Mouse (Mus musculus) lung, postnatal 10 days (tissue): ENCODE measurements around the gene Surf1.
A peak's percentile ranks its signal among the peaks of the same experiment; 100 is the strongest.
"Not testable (repeated sequence)": the region's sequence is repeated elsewhere in the genome, so short reads cannot be mapped to it uniquely, and the experiment has no call there.

ENCODE experiments used
- DNase-seq: peaks from one replicate; pipeline ENCODE4 v3.0.0; 2021

Surf1 gene

DNA sequence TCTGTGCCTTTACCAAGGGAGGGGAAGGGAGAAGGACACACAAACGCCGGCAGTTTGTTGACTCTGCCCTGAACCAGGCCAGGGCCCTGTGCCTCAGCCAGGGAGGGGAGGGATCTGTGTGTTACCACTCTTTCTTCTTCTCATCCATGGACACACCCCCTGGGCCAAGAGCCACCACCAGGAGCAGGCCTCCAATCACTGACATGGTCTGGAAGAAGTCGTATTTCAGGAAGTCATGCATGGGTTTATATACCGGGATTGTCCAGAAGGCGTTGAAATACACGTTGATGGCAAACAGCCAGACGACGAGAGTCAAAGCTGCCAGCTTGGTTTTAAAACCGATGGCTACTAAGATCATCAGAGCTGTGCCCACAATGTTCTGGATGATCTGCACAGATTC is 5.5 kb upstream of the Surf1 start:
- peak; percentile 42 for DNase-seq

GRCm38 (mm10) chr2:26920190-26920855 is 4.0 kb upstream of the Surf1 start:
- no peak for DNase-seq

DNA sequence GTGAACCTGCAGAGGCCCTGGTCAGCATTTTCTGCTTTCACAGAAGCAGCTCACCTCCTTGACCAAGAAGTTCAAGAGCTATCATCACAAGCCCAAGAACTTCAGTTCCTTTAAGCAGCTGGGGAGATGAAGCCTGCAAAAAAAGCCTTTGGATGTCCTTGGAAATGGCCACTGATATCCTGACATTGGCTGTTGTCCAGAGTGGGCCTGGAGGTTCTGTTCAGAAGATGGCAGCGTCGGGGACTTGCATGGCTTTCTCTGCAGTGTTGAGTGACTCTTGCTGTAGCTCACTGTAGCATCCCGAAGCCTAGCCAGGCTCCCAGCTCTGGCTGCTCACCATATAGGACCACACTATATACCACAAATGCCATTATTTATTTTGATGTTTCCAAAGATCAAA is 3.4 kb upstream of the Surf1 start:
- no peak for DNase-seq

DNA sequence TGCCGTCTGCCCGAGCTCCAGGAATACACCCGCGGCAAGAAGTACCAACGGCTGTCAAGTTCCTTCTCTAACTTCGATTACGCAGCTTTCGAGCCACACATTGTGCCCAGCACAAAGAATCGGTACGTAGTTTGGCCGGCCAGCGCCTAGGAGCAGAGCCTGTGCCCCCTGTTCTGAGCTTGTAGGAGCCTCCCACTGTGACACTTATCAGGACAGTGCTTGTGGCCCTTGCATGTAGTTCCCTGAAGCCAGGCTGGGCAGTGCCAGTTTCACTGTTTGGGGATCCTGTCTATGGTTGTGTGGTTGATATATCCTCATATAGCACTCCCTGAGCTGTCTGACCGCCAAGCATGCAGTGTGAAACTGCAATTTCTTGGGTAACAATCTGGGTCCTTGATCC is 408 bp upstream of the Surf1 start:
- no peak for DNase-seq

- DNase-seq: no peak
Measured at GRCm38 (mm10) chr2:26914148-26914941, 2.0 kb downstream of the Surf1 start.

GRCm38 (mm10) chr2:26913416-26914147 is 2.7 kb downstream of the Surf1 start:
- no peak for DNase-seq

DNA sequence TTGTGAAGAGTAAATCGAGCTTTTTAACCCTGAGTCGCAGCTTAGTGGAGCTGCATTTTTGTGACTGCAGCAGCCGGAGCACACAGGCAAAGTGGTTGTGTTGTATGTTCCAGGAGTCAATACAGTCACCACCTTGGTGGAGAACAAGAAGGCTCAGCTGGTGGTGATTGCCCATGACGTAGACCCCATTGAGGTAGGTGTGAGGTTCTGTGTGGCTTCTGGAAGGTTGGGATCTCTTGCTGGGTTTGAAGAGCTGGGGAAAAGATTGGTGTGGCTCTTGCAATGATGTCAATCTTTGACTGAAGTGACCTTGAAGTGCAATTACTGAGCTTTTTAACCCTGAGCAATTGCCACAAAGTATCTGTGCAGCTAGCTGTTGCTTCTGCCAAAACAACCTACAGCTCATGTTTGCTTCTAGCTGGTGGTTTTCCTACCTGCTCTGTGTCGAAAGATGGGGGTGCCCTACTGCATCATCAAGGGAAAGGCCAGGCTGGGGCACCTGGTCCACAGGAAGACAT is 4.0 kb downstream of the Surf1 start:
- DNase-seq: no peak

DNA sequence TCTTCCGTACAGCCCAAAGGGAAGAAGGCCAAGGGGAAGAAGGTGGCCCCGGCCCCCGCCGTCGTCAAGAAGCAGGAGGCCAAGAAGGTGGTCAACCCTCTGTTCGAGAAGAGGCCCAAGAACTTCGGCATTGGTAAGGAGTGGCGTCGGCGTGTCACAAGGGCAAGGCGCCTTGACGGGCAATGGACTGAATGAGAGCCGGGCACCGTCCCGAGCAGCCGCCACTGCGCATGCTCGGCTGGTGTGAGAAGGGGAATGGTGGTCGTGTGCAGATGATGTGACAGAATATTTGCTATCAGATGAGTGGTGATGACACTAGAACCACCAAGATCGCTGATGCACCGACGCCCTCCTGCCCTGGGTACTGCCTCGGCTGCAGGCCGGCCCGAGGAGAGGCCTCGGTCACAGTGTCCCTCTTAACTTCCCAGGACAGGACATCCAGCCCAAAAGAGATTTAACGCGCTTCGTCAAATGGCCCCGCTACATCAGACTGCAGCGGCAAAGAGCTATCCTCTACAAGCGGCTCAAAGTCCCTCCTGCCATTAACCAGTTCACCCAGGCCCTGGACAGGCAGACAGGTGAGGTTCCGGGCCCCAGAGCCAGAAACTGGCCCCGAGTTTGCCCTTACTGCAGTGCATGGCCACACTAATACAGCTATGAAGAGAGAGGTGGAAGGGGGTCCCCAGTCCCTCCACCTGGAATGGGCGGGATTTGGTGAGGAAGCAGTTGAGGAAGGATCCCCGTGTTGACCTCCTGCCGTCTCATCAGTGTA is 5.2 kb downstream of the Surf1 start:
- DNase-seq: peak; percentile 78

DNA sequence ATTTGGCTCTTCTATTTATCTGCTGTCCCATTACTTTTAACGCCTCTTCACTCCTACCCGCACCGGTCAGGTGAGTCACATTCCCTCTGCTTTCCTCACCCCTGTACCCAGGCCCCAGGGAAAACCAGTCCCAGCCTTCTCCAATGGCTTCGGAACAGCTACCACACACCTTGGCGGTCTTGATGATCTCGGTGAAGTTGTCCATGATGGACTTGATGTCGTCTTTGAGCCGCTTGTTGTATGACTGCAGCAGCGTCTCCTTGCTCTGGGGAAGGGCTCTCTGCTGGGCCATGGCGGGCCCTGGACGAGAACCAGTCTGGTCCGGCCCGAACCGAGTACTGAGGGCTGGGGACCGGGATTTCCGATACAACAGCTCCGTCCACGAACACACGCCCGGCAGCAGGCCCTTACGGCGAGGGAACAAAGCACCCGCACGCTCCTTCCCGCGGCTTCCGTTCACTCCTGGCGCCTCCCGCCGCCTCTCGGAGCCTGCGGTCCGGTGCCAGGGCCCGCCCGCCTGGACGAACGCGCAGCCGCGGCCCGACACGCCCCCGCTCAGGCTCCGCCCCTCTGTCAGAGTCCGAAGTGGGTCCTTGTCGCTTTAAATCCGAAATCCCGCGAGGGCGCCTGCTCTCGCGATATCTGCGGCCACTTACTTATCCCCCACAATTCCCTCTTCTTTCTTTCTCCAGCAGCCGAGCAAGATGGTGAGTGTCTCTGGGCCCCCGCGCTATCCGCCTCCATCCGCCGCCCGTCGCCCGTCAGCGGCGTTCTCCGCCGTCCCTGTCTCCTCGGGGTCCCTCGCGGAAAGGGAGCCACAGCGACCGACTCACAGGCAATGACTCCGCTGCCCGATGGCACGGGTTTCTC is 6.0 kb downstream of the Surf1 start, which contains the start of the genes Med22 and Rpl7a:
Gene Med22 (minus strand): TSS at position 554 of the 870 bp plus-strand sequence.
Gene Rpl7a (plus strand): TSS at position 641 of the 870 bp plus-strand sequence.
- peak; percentile 100 for DNase-seq

DNA sequence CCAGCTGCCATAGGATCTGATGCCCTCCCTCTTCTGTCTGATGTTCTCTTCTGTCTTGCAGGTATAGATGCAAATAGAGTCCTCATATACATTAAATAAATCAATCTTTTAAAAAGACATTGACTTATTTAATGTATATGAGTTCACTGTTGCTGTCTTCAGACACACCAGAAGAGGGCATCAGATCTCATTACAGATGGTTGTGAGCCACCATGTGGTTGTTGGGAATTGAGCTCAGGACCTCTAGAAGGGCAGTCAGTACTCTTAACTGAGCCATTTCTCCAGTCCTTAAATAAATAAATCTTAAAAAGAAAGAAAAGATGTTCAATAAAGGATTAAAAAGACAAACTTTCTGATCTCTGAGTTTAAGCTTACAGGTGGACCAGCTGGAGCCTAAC is 6.9 kb downstream of the Surf1 start:
- no peak for DNase-seq

DNA sequence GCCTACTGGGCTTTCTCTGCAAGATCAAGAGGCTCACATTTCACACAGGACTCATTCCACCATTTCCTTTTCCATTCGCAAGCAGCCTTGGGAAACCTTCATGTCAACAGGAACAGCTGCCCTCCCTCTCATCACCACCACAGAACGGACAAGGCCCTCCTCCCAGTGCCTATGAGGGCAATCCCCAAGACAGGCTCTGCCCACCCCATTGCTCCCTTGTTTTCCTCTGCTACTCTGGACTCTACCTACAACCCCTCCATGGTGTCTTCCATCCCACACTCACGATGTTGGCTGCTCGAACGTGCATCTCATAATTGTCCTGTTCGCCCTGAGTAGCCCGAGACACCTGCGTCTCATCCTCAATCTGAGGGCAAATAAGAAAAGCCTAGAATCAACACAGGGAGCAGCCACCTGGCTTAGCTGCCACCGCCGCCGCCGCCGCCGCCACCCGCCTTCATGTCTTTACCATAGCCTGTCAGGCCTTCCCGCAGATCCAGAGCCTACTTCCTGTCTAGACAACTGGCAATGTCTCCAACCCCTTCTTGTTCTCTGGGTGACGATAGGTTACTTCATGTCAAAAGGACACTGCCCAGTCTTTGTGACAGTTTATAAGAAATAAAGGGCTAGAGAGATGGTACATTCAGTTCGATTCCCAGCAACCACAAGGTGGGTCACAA is 7.5 kb downstream of the Surf1 start:
- DNase-seq: no peak

- DNase-seq: peak; percentile 81
Measured at GRCm38 (mm10) chr2:26907109-26907508, 9.2 kb downstream of the Surf1 start.

DNA sequence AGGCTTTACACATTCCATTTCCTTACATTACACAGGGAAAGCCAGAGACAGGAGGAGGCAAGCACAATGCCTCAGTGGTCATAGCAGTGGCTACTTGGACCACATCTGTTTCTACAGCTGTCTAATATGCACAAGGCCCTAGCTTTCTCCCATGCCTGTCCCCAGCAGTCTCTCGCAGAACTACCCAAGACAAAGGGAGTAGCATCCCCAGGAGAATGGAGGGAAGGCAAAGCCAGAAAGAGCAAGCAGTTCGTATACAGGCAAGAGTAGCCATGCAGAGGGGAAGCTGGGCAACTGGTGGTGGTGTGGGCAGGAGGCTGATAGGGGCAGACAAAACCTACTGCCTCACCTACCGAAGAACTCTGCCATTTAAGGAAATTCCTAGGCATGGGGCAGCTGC is 9.9 kb downstream of the Surf1 start:
- DNase-seq: no peak

GRCm38 (mm10) chr2:26905936-26906335 is 10.4 kb downstream of the Surf1 start:
- DNase-seq: no peak

- no peak for DNase-seq
Measured at GRCm38 (mm10) chr2:26903311-26903710, 13.0 kb downstream of the Surf1 start.

GRCm38 (mm10) chr2:26902467-26903220 is 13.7 kb downstream of the Surf1 start, which contains the start of gene Surf6:
Gene Surf6 (minus strand): TSS chr2:26902879.
- peak; percentile 97 for DNase-seq

GRCm38 (mm10) chr2:26901834-26902400 is 14.4 kb downstream of the Surf1 start:
- no peak for DNase-seq

DNA sequence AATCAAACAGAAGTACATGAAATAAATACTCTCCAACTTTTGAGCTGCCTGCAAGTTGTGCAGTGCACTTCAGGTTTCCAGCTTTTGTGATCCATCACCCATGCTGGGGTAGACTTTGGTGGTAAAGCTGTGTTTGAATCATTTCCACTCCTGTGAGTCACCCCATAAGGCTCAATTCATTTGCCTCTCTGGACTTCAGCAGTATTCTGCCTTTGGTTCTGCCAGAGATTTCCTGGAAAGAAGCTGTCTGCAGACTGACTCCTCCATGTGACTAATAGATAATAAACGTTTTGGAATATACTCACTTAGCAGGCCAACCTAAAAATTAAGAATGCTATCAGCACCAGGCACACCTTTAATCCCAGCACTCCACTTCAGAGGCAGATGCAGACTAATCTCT is 15.6 kb downstream of the Surf1 start:
- DNase-seq: no peak

GRCm38 (mm10) chr2:26895898-26896297 is 20.4 kb downstream of the Surf1 start:
- no peak for DNase-seq

- DNase-seq: not testable (repeated sequence)
Measured at GRCm38 (mm10) chr2:26886170-26886569, 30.2 kb downstream of the Surf1 start.
